Mouse (Mus musculus) hindbrain, embryonic 12.5 days (tissue): ENCODE results near the gene Ptbp3. TPM values are rescaled to one million over a fixed set of nuclear protein-coding genes. Genes with fewer than 3 reads are reported as not detected.

ENCODE experiments used
- ATAC-seq: fragments of 200-750 bp; cut with Nextera tagmentation; 2 replicates; pipeline ENCODE4 v1.8.0; 2017; ENCODE audit warnings: moderate TSS enrichment; ENCODE audit not compliant: low FRiP score
- H3K27ac ChIP-seq: fragments of 300-500 bp; sonication (generic); 2 replicates; pipeline ENCODE4 v1.5.1; 2016; ENCODE audit warnings: mild to moderate bottlenecking
- H3K27me3 ChIP-seq: fragments of 300-500 bp; sonication (generic); 2 replicates; pipeline ENCODE4 v1.6.1; 2016; ENCODE audit warnings: mild to moderate bottlenecking
- H3K36me3 ChIP-seq: fragments of 300-500 bp; sonication (generic); 2 replicates; pipeline ENCODE4 v1.6.1; 2016; ENCODE audit warnings: mild to moderate bottlenecking
- H3K4me1 ChIP-seq: fragments of 300-500 bp; sonication (generic); 2 replicates; pipeline ENCODE4 v1.6.1; 2016
- H3K4me2 ChIP-seq: fragments of 300-500 bp; sonication (generic); replicated peaks from 2 replicates; pipeline ENCODE4 v1.6.1; 2016; ENCODE audit warnings: mild to moderate bottlenecking
- H3K4me3 ChIP-seq: fragments of 300-500 bp; sonication (generic); 2 replicates; pipeline ENCODE4 v1.5.1; 2016; ENCODE audit warnings: mild to moderate bottlenecking
- H3K9ac ChIP-seq: fragments of 300-500 bp; sonication (generic); 2 replicates; pipeline ENCODE4 v1.6.1; 2016; ENCODE audit warnings: mild to moderate bottlenecking, moderate library complexity
- H3K9me3 ChIP-seq: fragments of 300-500 bp; sonication (generic); replicated peaks from 2 replicates; pipeline ENCODE4 v1.6.1; 2016; ENCODE audit warnings: mild to moderate bottlenecking
- WGBS: fragments of 180-500 bp; shearing (Covaris S2); methylation state at CpG from one replicate; pipeline ENCODE4 v1.1.7; 2016; 5-methylcytosine and 5-hydroxymethylcytosine counted together
- polyA plus RNA-seq: library from polyadenylated mRNA; unstranded; fragments of >200 nt; fragmentation: Nextera tagmentation; extraction: Ambion mirVana; gene quantifications from 2 replicates; pipeline ENCODE4 v1.2.1, GENCODE M21; 2016

The Ptbp3 gene
- polyA plus RNA-seq, 1 experiment from 2014 or later: 37.5 TPM

DNA sequence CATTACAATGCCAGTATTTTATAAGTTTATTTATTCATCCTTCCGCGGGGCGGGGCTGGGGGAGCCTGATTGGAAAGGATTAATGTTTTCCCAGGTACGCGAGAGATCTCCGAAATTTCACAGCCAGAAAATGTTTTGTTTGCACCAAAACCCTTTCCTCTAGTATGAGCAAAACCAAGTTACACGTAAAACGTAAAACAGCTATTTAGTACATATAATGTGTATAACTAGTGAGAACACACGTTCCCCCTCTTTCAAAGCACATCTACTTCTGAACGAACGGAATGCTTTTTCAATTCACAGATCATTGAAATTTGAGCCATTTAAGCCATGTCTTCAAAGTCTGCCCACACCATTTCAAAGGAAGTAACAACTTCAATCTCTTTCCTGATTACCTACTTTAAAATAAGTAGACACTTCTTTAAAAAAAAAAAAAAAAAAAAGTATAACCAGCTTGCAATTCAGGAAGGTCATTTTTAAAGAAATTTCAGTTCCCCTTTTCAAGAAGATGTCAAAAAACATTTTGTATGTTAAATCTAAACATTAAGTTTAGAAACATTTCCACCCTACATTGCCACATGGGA lies 905 bp upstream of the Ptbp3 start:
- ATAC-seq: no peak
- 20% methylated on average over 11 of the region's 11 CpGs for WGBS
- H3K27ac ChIP-seq: no peak overlapping the region; the same call in 1 of the 2 replicates
- H3K36me3 ChIP-seq: no peaks in the 10 kb centered on the region
- no peaks in the 10 kb centered on the region for H3K9me3 ChIP-seq
- H3K4me1 ChIP-seq: peaks cover 7% of the 10 kb centered on the region; the same call in 1 of the 2 replicates
- H3K4me2 ChIP-seq: peak overlapping the region; percentile 68
- H3K27me3 ChIP-seq: no peaks in the 10 kb centered on the region
- peak overlapping the region; percentile 78 for H3K9ac ChIP-seq
- H3K4me3 ChIP-seq: peak overlapping the region; percentile 83

DNA sequence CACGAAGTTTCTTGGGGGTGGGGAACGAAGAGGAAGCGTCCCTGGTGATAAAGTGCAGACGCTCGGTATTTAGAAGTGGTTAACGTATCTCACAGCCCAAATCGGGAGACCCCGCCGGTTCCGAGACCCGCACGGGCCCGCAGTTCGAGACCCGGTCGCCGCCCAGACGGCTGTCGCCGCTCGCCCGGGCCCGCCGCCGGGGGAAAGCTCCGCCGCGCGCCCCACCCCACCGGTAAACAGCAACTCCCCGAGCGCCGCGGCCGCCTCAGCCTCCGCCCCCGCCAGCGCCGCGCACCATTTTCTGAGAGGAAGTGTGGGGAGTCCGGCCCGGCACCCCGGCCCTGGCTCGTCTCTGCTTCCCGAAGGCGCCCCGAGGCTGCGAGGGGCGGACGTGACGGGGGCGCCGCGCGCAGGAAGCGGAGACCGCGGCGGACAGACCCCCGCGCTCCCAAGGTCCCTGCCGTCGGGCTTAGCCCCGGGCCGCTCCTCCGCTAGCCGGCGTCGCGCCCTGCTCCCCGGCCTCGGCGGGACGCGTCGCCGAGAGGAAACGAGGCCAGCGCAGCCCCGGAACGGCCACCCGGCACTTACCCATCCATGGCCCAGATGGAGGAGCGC lies 497 bp downstream of the Ptbp3 start:
- WGBS: under 1% methylated on average over 69 of the region's 83 CpGs
- no peaks in the 10 kb centered on the region for H3K27me3 ChIP-seq
- peak overlapping the region; percentile 83 for H3K4me3 ChIP-seq
- peaks cover 7% of the 10 kb centered on the region; the same call in 1 of the 2 replicates for H3K4me1 ChIP-seq
- no peaks in the 10 kb centered on the region for H3K36me3 ChIP-seq
- peak overlapping the region; percentile 89 for H3K9ac ChIP-seq
- ATAC-seq: peak; percentile 89; the same call in 1 of the 2 replicates
- peak overlapping the region; percentile 95 for H3K27ac ChIP-seq
- no peaks in the 10 kb centered on the region for H3K9me3 ChIP-seq
- peak overlapping the region; percentile 68 for H3K4me2 ChIP-seq

DNA sequence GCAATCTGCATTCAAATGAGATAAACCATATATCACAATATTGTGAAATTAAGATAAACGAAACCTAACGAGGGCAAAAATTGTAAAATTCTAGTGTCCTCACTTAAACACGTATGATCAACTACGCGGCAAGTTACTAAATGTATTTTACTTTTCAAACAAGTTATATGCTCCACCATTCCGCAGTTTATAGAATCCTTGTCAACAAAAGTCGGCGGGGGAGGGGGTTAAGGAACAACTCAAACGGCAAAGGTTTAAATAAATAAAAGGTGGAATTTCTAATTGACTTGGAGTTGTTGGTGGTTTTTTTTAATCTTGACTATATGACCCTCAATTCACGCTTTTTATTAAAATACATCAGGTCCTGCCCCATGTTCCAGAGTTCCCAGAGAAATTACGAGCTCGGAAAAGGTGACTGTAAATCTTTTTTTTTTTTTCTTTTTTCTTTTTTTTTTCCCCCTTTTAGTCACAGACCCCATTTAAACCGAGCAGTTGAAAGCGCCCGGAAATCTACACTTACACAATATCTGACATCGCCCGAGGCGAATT lies 1.1 kb downstream of the Ptbp3 start:
- no peaks in the 10 kb centered on the region for H3K36me3 ChIP-seq
- H3K4me1 ChIP-seq: peaks cover 7% of the 10 kb centered on the region; the same call in 1 of the 2 replicates
- H3K27ac ChIP-seq: no peak overlapping the region; the same call in 1 of the 2 replicates
- WGBS: 5% methylated on average over 18 of the region's 18 CpGs
- no peaks in the 10 kb centered on the region for H3K9me3 ChIP-seq
- peak overlapping the region; percentile 89 for H3K9ac ChIP-seq
- no peak for ATAC-seq
- no peaks in the 10 kb centered on the region for H3K27me3 ChIP-seq
- H3K4me3 ChIP-seq: peak overlapping the region; percentile 83
- peak overlapping the region; percentile 68 for H3K4me2 ChIP-seq

DNA sequence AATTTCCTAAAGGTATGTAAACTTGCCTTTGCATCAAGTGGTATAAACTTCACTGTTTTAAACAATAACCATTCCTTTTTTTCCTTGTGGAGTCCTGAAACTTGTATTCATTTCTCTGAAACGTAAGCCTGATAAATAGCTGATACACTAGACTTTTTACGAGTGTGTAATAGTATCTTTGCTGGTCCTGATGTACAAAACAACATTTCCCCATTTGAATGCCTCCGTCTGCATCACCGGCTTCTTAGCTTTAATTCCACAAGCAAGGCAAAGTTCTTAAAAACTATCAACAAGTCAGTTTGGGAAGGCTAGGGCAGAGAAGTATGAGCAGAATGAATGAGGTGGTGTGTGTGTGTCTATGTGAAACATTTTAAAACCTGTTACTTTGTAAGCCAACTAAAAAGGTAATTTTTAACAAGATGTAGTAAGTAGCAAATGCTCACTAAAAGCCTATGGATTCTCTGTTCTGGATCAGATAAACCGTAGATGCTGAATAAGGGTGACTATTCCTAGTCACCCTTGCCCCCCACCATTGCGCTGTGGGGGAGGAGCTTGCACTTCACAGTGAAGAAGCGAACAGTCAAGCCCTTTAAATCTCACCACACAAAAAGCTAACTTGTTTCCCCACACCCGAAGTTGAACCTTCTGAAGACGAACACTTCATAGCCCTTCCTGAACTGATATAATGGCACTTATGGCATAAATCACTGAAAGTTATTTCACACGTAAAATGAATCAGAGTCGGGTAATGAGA lies 1.9 kb downstream of the Ptbp3 start:
- Histone ChIP-seq H3K9ac (no peak overlapping the region; the same call in 1 of the 2 replicates), H3K27me3 (no peaks in the 10 kb centered on the region), H3K36me3 (no peaks in the 10 kb centered on the region), H3K9me3 (no peaks in the 10 kb centered on the region), H3K4me2 (peak overlapping the region; percentile 68), H3K27ac (no peak overlapping the region), H3K4me3 (peak overlapping the region; percentile 83), H3K4me1 (peaks cover 7% of the 10 kb centered on the region; the same call in 1 of the 2 replicates)
- no peak for ATAC-seq
- 28% methylated on average over 11 of the region's 11 CpGs for WGBS

DNA sequence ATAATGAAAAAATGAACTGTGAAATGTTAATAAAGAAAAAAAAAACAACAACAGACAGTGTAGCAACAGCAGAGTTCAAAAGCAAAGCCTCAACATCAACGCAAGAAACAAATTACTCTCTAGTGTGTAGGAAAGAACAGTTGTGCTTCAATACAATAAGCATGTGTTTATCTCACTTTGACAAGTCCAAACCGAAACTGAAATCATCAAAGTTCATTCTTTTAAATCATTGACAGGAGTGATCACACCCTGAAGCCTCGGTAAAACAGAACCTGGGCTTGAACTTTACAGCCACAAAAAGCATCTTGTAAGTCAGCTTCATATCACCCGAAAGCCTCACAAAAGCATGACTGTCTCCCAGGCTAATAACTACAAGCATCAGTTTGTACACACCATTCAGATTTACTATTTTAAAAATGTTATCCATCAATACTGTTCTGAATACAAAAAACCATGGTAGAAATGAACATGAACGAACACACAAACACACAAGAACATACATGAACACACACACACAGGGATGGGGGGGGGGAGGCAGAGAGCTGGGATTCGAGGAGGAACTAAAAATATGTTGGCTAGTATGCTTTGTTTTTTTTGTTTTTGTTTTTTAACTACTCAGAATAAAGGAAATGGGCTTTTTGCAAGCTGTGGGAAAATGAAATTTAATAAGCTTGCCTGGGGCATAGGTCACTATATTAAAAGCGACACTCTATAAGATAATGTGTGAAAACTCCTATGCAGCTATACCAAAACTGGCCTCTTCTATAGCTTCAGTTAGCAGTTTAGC lies 2.7 kb downstream of the Ptbp3 start:
- no peak for ATAC-seq
- WGBS: 68% methylated on average over 7 of the region's 7 CpGs

DNA sequence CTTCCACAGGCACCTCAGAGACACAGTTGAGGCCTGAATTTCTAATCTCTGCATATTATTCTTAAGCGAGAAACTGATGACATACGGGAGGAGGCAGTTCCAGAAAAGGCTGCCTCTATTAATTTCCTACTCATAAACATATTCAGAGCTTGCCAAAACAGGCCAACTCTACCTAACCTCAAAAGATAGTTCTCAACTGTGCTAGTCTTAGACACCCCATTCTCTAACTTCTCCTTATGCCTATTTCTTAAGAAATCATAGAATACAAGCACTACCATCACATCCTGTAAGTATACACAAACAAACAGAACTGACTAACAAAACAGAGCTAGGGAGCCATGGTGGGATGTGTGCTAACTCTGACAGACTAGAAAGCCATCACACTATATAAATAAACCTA lies 4.5 kb downstream of the Ptbp3 start:
- H3K4me2 ChIP-seq: no peak overlapping the region
- no peak for ATAC-seq
- 73% methylated on average over 2 of the region's 2 CpGs for WGBS
- no peak overlapping the region for H3K4me3 ChIP-seq
- H3K27me3 ChIP-seq: no peaks in the 10 kb centered on the region
- no peaks in the 10 kb centered on the region for H3K36me3 ChIP-seq
- peaks cover 7% of the 10 kb centered on the region; the same call in 1 of the 2 replicates for H3K4me1 ChIP-seq
- H3K27ac ChIP-seq: no peak overlapping the region
- no peaks in the 10 kb centered on the region for H3K9me3 ChIP-seq
- no peak overlapping the region for H3K9ac ChIP-seq

More for the DNA sequence above, 2.7 kb downstream of the Ptbp3 start:
- Histone ChIP-seq H3K4me2 (0 out of 2 replicates have a peak overlapping the region, but pooled peaks have one; percentile 68), H3K27ac (no peak overlapping the region), H3K4me1 (peaks cover 7% of the 10 kb centered on the region; the same call in 1 of the 2 replicates), H3K36me3 (no peaks in the 10 kb centered on the region), H3K27me3 (no peaks in the 10 kb centered on the region), H3K9ac (no peak overlapping the region), H3K4me3 (no peak overlapping the region), H3K9me3 (no peaks in the 10 kb centered on the region)

DNA sequence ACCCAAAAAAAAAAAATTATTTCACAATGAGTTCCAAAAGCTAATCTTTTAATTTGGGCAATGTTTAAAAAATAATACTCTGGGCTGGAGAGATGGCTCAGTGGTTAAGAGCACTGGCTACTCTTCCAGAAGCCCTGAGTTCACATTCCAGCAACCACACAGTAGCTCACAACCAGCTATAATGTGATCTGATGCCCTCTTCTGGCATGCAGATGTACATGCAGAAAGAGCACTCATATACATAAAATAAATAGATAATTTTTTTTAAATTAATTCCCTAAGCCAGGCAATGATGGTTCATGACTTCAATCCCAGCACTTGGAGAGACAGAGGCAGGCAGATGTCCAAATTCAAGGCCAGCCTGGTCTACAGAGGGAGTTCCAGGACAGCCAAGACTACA lies 6.2 kb downstream of the Ptbp3 start:
- H3K4me1 ChIP-seq: peaks cover 7% of the 10 kb centered on the region; the same call in 1 of the 2 replicates
- no peak overlapping the region for H3K9ac ChIP-seq
- no peaks in the 10 kb centered on the region for H3K27me3 ChIP-seq
- no peak overlapping the region for H3K27ac ChIP-seq
- no peak for ATAC-seq
- no peaks in the 10 kb centered on the region for H3K9me3 ChIP-seq
- H3K4me3 ChIP-seq: no peak overlapping the region
- no peak overlapping the region for H3K4me2 ChIP-seq
- no peaks in the 10 kb centered on the region for H3K36me3 ChIP-seq

DNA sequence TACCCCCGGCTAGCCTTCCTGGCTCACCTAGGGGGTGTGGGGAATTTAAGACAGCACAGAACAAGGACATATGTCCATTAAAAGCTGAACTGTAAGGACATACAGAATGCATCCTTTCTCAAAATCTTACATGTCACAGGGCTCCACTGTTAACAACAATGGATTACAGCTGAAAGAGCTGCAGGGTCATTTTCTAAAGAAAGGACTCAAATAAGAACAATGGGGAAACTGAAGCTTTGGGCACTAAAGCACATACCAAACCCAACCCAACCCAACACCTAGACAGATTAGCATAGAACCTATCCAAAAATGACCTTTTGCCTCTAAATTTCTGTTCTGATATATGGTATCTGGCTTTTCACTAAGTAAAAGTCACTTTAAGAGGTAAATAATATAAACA lies 12.9 kb downstream of the Ptbp3 start:
- H3K4me2 ChIP-seq: no peak overlapping the region
- no peak overlapping the region for H3K9ac ChIP-seq
- no peaks in the 10 kb centered on the region for H3K36me3 ChIP-seq
- no peaks in the 10 kb centered on the region for H3K27me3 ChIP-seq
- no peak overlapping the region for H3K27ac ChIP-seq
- no peaks in the 10 kb centered on the region for H3K4me1 ChIP-seq
- H3K4me3 ChIP-seq: no peak overlapping the region
- 96% methylated on average over 1 of the region's 1 CpGs for WGBS
- no peaks in the 10 kb centered on the region for H3K9me3 ChIP-seq
- no peak for ATAC-seq

DNA sequence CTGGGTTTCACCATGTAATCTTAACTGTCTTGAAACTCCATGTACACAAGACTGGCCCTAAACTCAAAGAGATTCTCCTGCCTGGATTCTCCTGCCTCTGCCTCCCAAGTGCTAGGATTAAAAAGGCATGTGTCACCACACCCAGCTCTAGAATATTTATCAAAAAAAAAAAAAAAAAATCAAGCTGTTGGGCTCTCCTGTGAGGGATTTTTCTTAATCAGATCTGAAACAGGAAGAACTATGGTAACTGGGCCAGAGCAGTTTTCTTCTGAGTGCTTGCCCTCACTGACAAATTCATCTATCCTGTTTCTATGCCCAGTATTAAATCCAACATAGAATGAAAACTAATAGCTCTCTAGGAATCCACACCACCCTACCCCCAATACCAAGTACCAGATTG lies 13.5 kb downstream of the Ptbp3 start:
- no peaks in the 10 kb centered on the region for H3K9me3 ChIP-seq
- ATAC-seq: no peak
- H3K4me1 ChIP-seq: no peaks in the 10 kb centered on the region
- H3K4me2 ChIP-seq: no peak overlapping the region
- H3K9ac ChIP-seq: no peak overlapping the region
- no peaks in the 10 kb centered on the region for H3K36me3 ChIP-seq
- no peak overlapping the region for H3K27ac ChIP-seq
- no peak overlapping the region for H3K4me3 ChIP-seq
- no peaks in the 10 kb centered on the region for H3K27me3 ChIP-seq

DNA sequence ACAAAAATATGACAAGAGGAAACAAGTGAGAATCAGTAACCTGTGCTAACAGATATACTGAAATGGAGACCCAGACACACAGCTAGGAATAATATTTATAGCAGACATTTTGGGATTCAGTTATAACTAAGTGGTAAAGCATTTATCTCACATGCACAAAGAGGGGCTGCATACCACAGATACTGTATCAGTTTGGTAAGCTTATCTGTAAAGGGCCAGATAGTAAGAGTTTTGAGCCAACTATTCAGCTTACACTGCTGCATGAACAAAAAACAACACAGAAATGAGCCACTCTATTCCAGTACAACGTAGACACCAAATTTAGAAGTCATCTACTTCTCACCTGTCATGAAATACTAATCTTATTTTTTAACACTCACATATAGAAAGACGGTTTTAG lies 15.9 kb downstream of the Ptbp3 start:
- no peak overlapping the region for H3K27ac ChIP-seq
- no peaks in the 10 kb centered on the region for H3K4me1 ChIP-seq
- ATAC-seq: no peak
- no peaks in the 10 kb centered on the region for H3K9me3 ChIP-seq
- WGBS: 92% methylated on average over 2 of the region's 2 CpGs
- H3K4me3 ChIP-seq: no peak overlapping the region
- H3K27me3 ChIP-seq: no peaks in the 10 kb centered on the region
- H3K36me3 ChIP-seq: no peaks in the 10 kb centered on the region
- H3K4me2 ChIP-seq: no peak overlapping the region
- H3K9ac ChIP-seq: no peak overlapping the region

DNA sequence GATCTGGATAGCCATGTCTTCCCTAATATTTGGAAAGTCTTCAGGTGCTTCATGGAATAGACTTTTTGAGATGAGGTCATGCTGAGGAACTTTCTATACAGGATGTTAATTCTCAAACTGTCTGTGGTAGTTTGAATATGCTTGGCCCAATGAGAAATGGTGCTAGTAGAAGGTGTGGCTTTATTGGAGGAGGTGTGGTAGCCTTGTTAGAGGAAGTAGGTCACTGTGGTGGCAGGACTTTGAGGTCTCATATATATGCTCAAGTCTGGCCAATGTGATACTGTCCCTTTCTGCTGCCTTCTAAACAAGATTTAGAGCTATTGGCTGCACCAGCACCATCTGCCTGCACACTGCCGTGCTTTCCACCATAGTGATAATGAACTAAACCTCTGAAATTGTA lies 18.0 kb downstream of the Ptbp3 start:
- Histone ChIP-seq H3K9ac (no peak overlapping the region), H3K4me3 (no peak overlapping the region), H3K4me1 (no peaks in the 10 kb centered on the region), H3K36me3 (no peaks in the 10 kb centered on the region), H3K27me3 (no peaks in the 10 kb centered on the region), H3K27ac (no peak overlapping the region), H3K4me2 (no peak overlapping the region), H3K9me3 (no peaks in the 10 kb centered on the region)
- 70% methylated on average over 1 of the region's 1 CpGs for WGBS
- no peak for ATAC-seq

DNA sequence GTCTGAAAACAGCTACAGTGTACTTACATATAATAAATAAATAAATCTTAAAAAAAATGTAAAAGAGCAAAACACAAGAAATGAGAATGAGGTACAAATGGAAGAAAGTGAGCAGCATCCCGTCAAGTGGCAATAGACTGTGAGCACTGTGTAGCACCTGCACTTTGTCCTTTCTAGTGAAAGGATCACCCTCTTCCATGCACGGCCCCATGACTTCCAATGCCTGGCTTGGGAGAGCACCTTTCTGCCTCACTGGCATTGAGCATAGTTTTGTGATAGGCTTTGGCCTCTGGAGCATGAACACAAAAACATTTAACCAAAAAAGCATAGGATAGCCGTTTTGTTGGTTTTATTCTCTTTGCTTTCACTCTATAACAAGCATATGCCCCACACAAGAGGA lies 21.7 kb downstream of the Ptbp3 start:
- Histone ChIP-seq H3K36me3 (no peaks in the 10 kb centered on the region), H3K4me3 (no peak overlapping the region), H3K9me3 (no peaks in the 10 kb centered on the region), H3K4me1 (no peaks in the 10 kb centered on the region), H3K9ac (no peak overlapping the region), H3K27ac (no peak overlapping the region), H3K4me2 (no peak overlapping the region), H3K27me3 (no peaks in the 10 kb centered on the region)
- 88% methylated on average over 3 of the region's 3 CpGs for WGBS
- no peak for ATAC-seq
